Mouse (Mus musculus): ENCODE results near the gene Gpr3. TPM values are rescaled to one million over a fixed set of nuclear protein-coding genes. Genes with fewer than 3 reads are reported as not detected.

Gpr3 gene
- polyA plus RNA-seq, 1 experiment from 2014 or later, result 0.19 TPM

DNA sequence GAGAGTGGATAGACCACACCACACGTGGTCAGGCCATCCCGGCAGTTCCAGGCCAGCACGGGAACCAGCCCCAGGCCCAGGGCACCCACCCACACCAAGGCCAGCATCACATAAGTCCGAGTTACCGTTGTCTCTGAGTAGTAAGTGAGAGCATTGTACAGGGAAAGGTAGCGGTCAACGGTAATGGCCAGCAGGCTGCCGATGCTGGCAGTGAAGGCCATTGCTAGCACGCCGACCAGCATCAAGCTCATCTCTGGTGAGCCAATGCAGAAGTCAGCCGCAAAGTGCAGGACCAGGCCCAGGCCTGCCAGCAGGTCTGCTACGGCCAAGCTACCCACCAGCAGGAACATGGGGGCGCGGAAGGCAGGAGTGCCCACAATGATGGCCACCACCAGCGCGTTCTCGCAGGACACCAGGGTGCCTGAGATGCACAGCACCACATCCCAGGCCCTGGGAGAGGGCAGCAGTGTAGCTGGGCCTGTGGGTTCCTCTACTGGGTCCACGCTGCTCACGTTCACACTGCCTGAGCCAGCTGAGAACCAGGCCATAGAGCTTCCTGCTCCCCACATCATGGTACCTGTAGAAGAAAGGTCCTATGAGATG, 1.4 kb downstream of the Gpr3 start:
- Histone ChIP-seq H3K4me1 (replicated peaks; ENCODE audit: control insufficient read depth, insufficient read depth, low read length) (peaks cover 7% of the 10 kb centered on the region; the same call in 1 of the 2 replicates), H3K27ac (ENCODE audit: low read depth, low read length) (no peak overlapping the region), H3K36me3 (ENCODE audit: control insufficient read depth, insufficient read depth, low read length) (no peaks in the 10 kb centered on the region), H3K27me3 (ENCODE audit: control insufficient read depth, insufficient read depth, low read length) (peaks cover 29% of the 10 kb centered on the region), H3K4me3 (ENCODE audit: low read depth, low read length) (no peak overlapping the region), H3K4me2 (replicated peaks; ENCODE audit: low read depth, low read length) (no peak overlapping the region), H3K9me3 (ENCODE audit: control insufficient read depth, low read length) (no peaks in the 10 kb centered on the region), H3K9ac (ENCODE audit: low read depth, low read length) (no peak overlapping the region)
- DNase-seq (ENCODE audit: low spot score) (no peak), ATAC-seq (ENCODE audit: low FRiP score) (no peak)
- 89% methylated on average over 19 of the region's 19 CpGs for WGBS

DNA sequence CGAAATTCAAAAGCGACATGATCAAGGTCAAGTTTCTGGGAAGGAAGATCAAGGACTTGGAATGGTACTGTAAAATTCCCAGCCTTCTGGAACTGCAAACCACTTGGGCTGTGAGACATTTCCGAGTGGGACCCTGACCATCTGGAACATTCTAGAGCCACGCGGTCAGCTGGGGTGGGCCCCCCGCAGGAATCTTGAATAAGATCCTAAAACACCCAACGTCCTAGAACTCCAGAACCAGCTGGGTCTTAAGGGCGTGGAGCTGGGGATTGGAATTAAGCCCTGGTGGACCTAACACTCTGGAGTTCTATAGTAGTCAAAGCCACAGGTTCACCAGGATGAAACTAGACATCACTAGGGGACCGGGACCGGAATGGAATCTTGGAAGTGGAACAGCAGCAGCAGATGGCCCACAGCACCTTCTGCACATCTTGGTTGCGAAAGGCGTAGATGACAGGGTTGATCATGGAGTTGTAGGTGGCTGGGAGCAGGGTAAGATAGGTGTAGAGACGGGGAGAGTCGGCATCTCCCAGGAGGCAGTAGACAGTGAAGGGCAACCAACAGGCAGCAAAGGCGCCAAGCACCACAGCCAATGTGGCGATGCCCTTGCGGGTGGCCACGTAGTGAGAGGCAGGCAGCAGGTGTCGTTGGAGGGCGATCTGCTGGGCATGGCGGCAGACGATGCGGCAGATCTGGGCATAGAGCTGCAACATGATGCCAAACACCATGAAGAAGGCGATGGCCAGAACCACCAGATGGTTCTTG, 2.1 kb downstream of the Gpr3 start:
- Histone ChIP-seq H3K27ac (ENCODE audit: low read depth, low read length) (no peak overlapping the region), H3K4me3 (ENCODE audit: low read depth, low read length) (no peak overlapping the region), H3K36me3 (ENCODE audit: control insufficient read depth, insufficient read depth, low read length) (no peaks in the 10 kb centered on the region), H3K4me1 (replicated peaks; ENCODE audit: control insufficient read depth, insufficient read depth, low read length) (peaks cover 7% of the 10 kb centered on the region; the same call in 1 of the 2 replicates), H3K9ac (ENCODE audit: low read depth, low read length) (no peak overlapping the region), H3K4me2 (replicated peaks; ENCODE audit: low read depth, low read length) (no peak overlapping the region), H3K27me3 (ENCODE audit: control insufficient read depth, insufficient read depth, low read length) (peaks cover 29% of the 10 kb centered on the region), H3K9me3 (ENCODE audit: control insufficient read depth, low read length) (no peaks in the 10 kb centered on the region)
- no peak for ATAC-seq (ENCODE audit: low FRiP score)
- no peak for DNase-seq (ENCODE audit: low spot score)
- 93% methylated on average over 24 of the region's 24 CpGs for WGBS

DNA sequence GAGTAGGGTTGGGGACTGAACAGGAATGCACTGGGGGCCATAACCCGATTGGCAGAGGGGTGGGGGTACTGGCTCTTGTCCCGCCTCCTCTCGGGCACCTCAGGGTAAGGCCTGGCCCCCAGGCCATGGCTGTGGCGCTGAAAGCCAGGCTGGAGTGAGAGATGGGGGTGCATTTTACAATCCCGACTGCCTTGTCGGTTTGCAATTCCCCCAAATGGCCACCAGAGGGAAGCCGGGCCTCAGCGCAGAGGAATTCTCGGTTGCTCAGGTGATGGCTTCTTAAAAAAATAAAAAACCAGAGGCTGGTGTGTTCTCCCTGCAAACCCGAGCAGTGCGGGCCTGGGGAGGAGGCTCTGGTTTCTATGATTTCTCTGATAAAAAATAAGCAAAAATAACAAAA, 3.0 kb downstream of the Gpr3 start:
- WGBS, result 6% methylated on average over 11 of the region's 11 CpGs
- H3K9me3 ChIP-seq (ENCODE audit: control insufficient read depth, low read length), result no peaks in the 10 kb centered on the region
- peaks cover 28% of the 10 kb centered on the region for H3K27me3 ChIP-seq (ENCODE audit: control insufficient read depth, insufficient read depth, low read length)
- no peak overlapping the region for H3K4me3 ChIP-seq (ENCODE audit: low read depth, low read length)
- ATAC-seq (ENCODE audit: low FRiP score) (no peak), DNase-seq (ENCODE audit: low spot score) (peak; percentile 78)
- no peak overlapping the region for H3K9ac ChIP-seq (ENCODE audit: low read depth, low read length)
- H3K27ac ChIP-seq (ENCODE audit: low read depth, low read length), result no peak overlapping the region
- H3K36me3 ChIP-seq (ENCODE audit: control insufficient read depth, insufficient read depth, low read length), result no peaks in the 10 kb centered on the region
- H3K4me1 ChIP-seq (replicated peaks; ENCODE audit: control insufficient read depth, insufficient read depth, low read length), result peaks cover 7% of the 10 kb centered on the region; the same call in 1 of the 2 replicates
- H3K4me2 ChIP-seq (replicated peaks; ENCODE audit: low read depth, low read length), result no peak overlapping the region; the same call in 1 of the 2 replicates

DNA sequence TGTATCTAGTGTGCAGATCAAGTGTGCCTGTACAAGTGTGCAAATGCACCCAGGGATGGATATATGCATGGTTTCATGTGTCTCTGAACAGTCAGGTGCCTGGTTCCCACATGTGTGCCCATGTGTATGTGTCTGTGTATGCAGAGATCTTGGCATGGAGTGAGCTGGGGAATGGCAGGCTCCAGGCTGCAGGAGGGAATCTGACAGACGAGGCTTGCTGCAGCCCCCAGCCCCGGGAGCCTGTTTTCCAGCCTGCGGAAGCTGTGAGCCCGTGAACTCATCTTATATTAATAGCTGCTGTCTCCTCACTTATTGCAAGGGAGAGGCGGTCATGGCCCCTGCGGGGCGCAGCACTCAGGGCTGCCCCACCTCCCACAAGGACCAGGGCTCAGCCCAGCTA, 8.0 kb downstream of the Gpr3 start:
- H3K9me3 ChIP-seq (ENCODE audit: control insufficient read depth, low read length), result no peaks in the 10 kb centered on the region
- DNase-seq (ENCODE audit: low spot score) (no peak), ATAC-seq (ENCODE audit: low FRiP score) (no peak)
- H3K4me3 ChIP-seq (ENCODE audit: low read depth, low read length), result no peak overlapping the region
- no peak overlapping the region for H3K4me2 ChIP-seq (replicated peaks; ENCODE audit: low read depth, low read length)
- no peaks in the 10 kb centered on the region; the same call in 1 of the 2 replicates for H3K27me3 ChIP-seq (ENCODE audit: control insufficient read depth, insufficient read depth, low read length)
- WGBS, result 33% methylated on average over 7 of the region's 7 CpGs
- H3K9ac ChIP-seq (ENCODE audit: low read depth, low read length), result no peak overlapping the region
- H3K4me1 ChIP-seq (replicated peaks; ENCODE audit: control insufficient read depth, insufficient read depth, low read length), result peaks cover 9% of the 10 kb centered on the region
- peak overlapping the region; percentile 58 for H3K27ac ChIP-seq (ENCODE audit: low read depth, low read length)
- H3K36me3 ChIP-seq (ENCODE audit: control insufficient read depth, insufficient read depth, low read length), result no peaks in the 10 kb centered on the region

DNA sequence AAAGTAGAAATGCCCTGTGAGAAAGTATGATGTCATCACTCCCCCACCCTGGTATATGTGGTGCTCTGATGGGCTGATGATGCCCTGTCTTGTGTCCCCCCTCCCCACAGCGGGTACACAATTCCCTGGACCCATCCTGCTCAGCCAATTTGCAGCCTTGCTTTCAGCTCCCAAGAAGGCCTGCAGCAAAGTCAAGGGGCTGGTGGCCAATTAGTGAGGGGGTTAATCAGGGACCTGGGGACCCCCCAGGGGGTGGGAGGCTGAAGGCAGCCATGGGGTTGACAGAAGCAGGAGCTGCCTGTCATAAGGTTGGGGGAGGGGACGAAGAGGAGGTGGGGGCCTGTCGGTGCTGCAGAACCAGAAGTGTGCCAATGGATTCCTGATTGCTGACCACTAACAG, 8.7 kb downstream of the Gpr3 start:
- no peak overlapping the region for H3K4me2 ChIP-seq (replicated peaks; ENCODE audit: low read depth, low read length)
- WGBS, result 58% methylated on average over 3 of the region's 3 CpGs
- no peak for ATAC-seq (ENCODE audit: low FRiP score)
- H3K9me3 ChIP-seq (ENCODE audit: control insufficient read depth, low read length), result no peaks in the 10 kb centered on the region
- no peak overlapping the region for H3K27ac ChIP-seq (ENCODE audit: low read depth, low read length)
- no peak overlapping the region for H3K4me3 ChIP-seq (ENCODE audit: low read depth, low read length)
- no peak overlapping the region for H3K9ac ChIP-seq (ENCODE audit: low read depth, low read length)
- no peaks in the 10 kb centered on the region for H3K36me3 ChIP-seq (ENCODE audit: control insufficient read depth, insufficient read depth, low read length)
- peaks cover 13% of the 10 kb centered on the region for H3K4me1 ChIP-seq (replicated peaks; ENCODE audit: control insufficient read depth, insufficient read depth, low read length)
- DNase-seq (ENCODE audit: low spot score), result no peak
- H3K27me3 ChIP-seq (ENCODE audit: control insufficient read depth, insufficient read depth, low read length), result no peaks in the 10 kb centered on the region; the same call in 1 of the 2 replicates

DNA sequence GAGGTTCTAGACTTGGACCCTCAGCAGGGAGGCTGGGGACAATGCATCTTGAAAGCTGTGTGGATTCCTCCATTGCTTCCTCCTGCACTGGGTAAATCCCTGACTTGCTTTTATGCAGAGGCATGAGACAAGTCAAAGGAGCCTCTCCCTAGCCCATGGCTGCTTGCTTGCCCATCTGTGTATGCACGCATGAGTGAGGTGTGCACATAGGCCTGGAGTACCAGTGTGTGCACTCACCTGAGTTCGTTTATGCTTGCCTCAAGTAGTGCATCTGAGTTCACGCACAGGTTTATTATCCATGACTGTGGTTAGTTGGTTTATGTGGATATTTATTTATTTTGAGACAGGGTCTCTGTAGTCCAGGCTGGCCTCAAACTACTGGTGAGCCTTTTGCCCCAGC, 10.1 kb downstream of the Gpr3 start:
- H3K4me1 ChIP-seq (replicated peaks; ENCODE audit: control insufficient read depth, insufficient read depth, low read length), result peaks cover 21% of the 10 kb centered on the region
- no peak for DNase-seq (ENCODE audit: low spot score)

DNA sequence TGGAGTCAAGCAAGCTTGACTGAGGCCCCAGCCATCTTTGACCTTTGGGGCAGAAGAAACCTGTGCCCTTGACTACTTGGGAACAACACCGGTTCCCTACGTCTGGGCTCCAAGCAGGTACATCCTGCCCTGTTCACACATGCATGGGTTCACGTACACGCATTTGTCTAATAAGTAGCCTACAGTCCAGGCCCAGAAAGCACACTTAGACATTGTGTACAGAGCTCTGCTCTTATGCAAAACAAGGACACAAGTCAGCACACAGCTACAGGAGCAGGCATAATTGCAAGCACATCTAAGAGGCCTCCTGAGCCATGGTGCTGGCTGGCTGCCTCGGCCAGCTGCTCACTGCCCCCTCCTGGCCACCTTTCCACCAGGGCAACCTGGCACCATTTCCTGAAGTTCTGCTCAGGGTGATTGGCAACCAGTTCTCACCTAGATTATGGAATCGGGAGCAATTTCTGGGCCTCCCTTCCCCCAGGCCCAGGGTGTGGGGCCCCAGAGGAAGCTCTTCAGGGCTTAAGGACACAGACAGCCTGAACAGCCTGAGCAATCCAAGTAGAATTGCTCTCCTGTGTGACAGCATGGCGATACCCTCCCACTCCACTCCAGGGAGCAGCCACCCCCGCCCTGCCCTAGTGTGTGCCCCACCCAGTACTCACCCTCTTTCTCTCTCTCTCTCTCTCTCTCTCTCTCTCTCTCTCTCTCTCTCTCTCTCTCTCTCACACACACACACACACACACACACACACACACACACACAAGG, 11.1 kb downstream of the Gpr3 start:
- Histone ChIP-seq H3K4me2 (replicated peaks; ENCODE audit: low read depth, low read length) (no peak overlapping the region), H3K4me1 (replicated peaks; ENCODE audit: control insufficient read depth, insufficient read depth, low read length) (peaks cover 25% of the 10 kb centered on the region), H3K9me3 (ENCODE audit: control insufficient read depth, low read length) (no peaks in the 10 kb centered on the region), H3K27me3 (ENCODE audit: control insufficient read depth, insufficient read depth, low read length) (no peaks in the 10 kb centered on the region), H3K4me3 (ENCODE audit: low read depth, low read length) (no peak overlapping the region), H3K9ac (ENCODE audit: low read depth, low read length) (no peak overlapping the region), H3K27ac (ENCODE audit: low read depth, low read length) (no peak overlapping the region), H3K36me3 (ENCODE audit: control insufficient read depth, insufficient read depth, low read length) (no peaks in the 10 kb centered on the region)
- WGBS, result 71% methylated on average over 8 of the region's 8 CpGs
- DNase-seq (ENCODE audit: low spot score), result peak; percentile 38
- ATAC-seq (ENCODE audit: low FRiP score), result no peak

More for the DNA sequence above, 10.1 kb downstream of the Gpr3 start:
- no peaks in the 10 kb centered on the region for H3K27me3 ChIP-seq (ENCODE audit: control insufficient read depth, insufficient read depth, low read length)
- no peak overlapping the region for H3K4me2 ChIP-seq (replicated peaks; ENCODE audit: low read depth, low read length)
- H3K9ac ChIP-seq (ENCODE audit: low read depth, low read length), result no peak overlapping the region
- no peak for ATAC-seq (ENCODE audit: low FRiP score)
- H3K9me3 ChIP-seq (ENCODE audit: control insufficient read depth, low read length), result no peaks in the 10 kb centered on the region
- no peak overlapping the region for H3K4me3 ChIP-seq (ENCODE audit: low read depth, low read length)
- 89% methylated on average over 3 of the region's 3 CpGs for WGBS
- no peak overlapping the region for H3K27ac ChIP-seq (ENCODE audit: low read depth, low read length)
- H3K36me3 ChIP-seq (ENCODE audit: control insufficient read depth, insufficient read depth, low read length), result no peaks in the 10 kb centered on the region

DNA sequence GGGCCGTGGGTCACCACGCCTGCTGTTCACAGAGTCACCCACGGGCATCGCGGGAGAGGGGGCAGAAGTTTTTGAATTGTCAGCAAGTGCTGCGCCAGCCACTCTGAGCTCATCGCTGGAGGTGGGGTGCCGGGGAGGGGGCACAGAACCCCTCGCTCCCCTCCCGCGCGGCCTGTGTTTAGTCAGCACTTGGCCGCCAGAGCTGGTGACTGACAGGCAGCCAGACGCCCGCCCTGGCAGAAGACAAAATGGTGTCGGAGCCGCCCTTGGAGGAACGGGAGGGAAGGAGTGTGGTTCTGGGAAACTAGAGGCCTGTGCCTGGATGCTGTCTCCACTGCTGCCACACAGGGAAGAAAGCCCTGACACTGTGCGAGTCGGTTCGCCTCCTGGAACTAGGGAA, 12.0 kb downstream of the Gpr3 start:
- Histone ChIP-seq H3K4me1 (replicated peaks; ENCODE audit: control insufficient read depth, insufficient read depth, low read length) (peaks cover 25% of the 10 kb centered on the region), H3K27ac (ENCODE audit: low read depth, low read length) (0 out of 2 replicates have a peak overlapping the region, but pooled peaks have one; percentile 17)
- peak; percentile 36 for DNase-seq (ENCODE audit: low spot score)

More for the DNA sequence above, 12.0 kb downstream of the Gpr3 start:
- H3K9me3 ChIP-seq (ENCODE audit: control insufficient read depth, low read length), result no peaks in the 10 kb centered on the region
- H3K27me3 ChIP-seq (ENCODE audit: control insufficient read depth, insufficient read depth, low read length), result no peaks in the 10 kb centered on the region
- no peaks in the 10 kb centered on the region for H3K36me3 ChIP-seq (ENCODE audit: control insufficient read depth, insufficient read depth, low read length)
- no peak overlapping the region for H3K4me2 ChIP-seq (replicated peaks; ENCODE audit: low read depth, low read length)
- 28% methylated on average over 21 of the region's 21 CpGs for WGBS
- H3K9ac ChIP-seq (ENCODE audit: low read depth, low read length), result peak overlapping the region; percentile 31; the same call in 1 of the 2 replicates
- H3K4me3 ChIP-seq (ENCODE audit: low read depth, low read length), result no peak overlapping the region
- ATAC-seq (ENCODE audit: low FRiP score), result no peak

Data from hindbrain, embryonic 11.5 days (tissue).